Mouse (Mus musculus) stomach, postnatal 0 days (tissue): ENCODE measurements around the gene Dlg5. TPM values are rescaled to one million over a fixed set of nuclear protein-coding genes. Genes with fewer than 3 reads are reported as not detected.
A peak's percentile ranks its signal among the peaks of the same experiment; 100 is the strongest.

Experiments used
- ATAC-seq: fragments of 200-750 bp; cut with Nextera tagmentation; 2 replicates; pipeline ENCODE4 v1.8.0; 2017; ENCODE audit not compliant: low FRiP score, low TSS enrichment
- DNase-seq: peaks from one replicate; pipeline ENCODE4 v3.0.0-alpha.2; 2016; ENCODE audit warnings: low spot score
- H3K27ac ChIP-seq: fragments of 300-500 bp; sonication (generic); replicated peaks from 2 replicates; pipeline ENCODE4 v1.5.1; 2014; ENCODE audit warnings: mild to moderate bottlenecking, control low read depth
- H3K27me3 ChIP-seq: fragments of 300-500 bp; sonication (generic); 2 replicates; pipeline ENCODE4 v1.6.1; 2014; ENCODE audit warnings: low read length; ENCODE audit not compliant: control insufficient read depth, insufficient read depth
- H3K36me3 ChIP-seq: fragments of 300-500 bp; sonication (generic); 2 replicates; pipeline ENCODE4 v1.6.1; 2014; ENCODE audit warnings: low read length, mixed read lengths; ENCODE audit not compliant: control insufficient read depth, insufficient read depth
- H3K4me1 ChIP-seq: fragments of 300-500 bp; sonication (generic); replicated peaks from 2 replicates; pipeline ENCODE4 v1.6.1; 2014; ENCODE audit warnings: antibody characterized with exemption; ENCODE audit not compliant: control insufficient read depth, insufficient read depth
- H3K4me2 ChIP-seq: fragments of 300-500 bp; sonication (generic); replicated peaks from 2 replicates; pipeline ENCODE4 v1.6.1; 2014; ENCODE audit warnings: low read depth, mild to moderate bottlenecking, control low read depth, moderate library complexity
- H3K4me3 ChIP-seq: fragments of 300-500 bp; sonication (generic); 2 replicates; pipeline ENCODE4 v1.5.1; 2014; ENCODE audit warnings: low read depth, low read length, control low read depth
- H3K9ac ChIP-seq: fragments of 300-500 bp; sonication (generic); 2 replicates; pipeline ENCODE4 v1.6.1; 2014; ENCODE audit warnings: mild to moderate bottlenecking, low read length, control low read depth, mixed read lengths
- H3K9me3 ChIP-seq: fragments of 300-500 bp; sonication (generic); 2 replicates; pipeline ENCODE4 v1.6.1; 2016; ENCODE audit warnings: low read length; ENCODE audit not compliant: control insufficient read depth
- CTCF ChIP-seq: IDR thresholded peaks from 2 replicates; pipeline ENCODE4 v1.5.1; 2016; ENCODE audit warnings: antibody characterized with exemption, low read depth, mild to moderate bottlenecking, moderate library complexity
- EP300 ChIP-seq: optimal IDR thresholded peaks from 2 replicates; pipeline ENCODE3; 2016; ENCODE audit warnings: antibody characterized with exemption
- WGBS: fragments of 180-500 bp; shearing (Covaris S2); extraction: QIAGEN DNeasy Blood & Tissue Kit; methylation state at CpG from one replicate; pipeline ENCODE4 v1.1.7; 2014; 5-methylcytosine and 5-hydroxymethylcytosine counted together
- microRNA-seq: library from miRNA; unstranded; fragments of <30 nt; microRNA quantifications from one replicate; pipeline ENCODE4, GENCODE M21; 2016
- polyA plus RNA-seq: library from polyadenylated mRNA; unstranded; fragments of >200 nt; fragmentation: Nextera tagmentation; extraction: Ambion mirVana; gene quantifications from 2 replicates; pipeline ENCODE4 v1.2.1, GENCODE M21; 2015

The Dlg5 gene
- polyA plus RNA-seq, 1 experiment from 2014 or later: 3.8 TPM

- Histone ChIP-seq H3K27ac (no peak overlapping the region), H3K9me3 (no peaks in the 10 kb centered on the region)
These were observed 153.3 kb downstream of the Dlg5 start for GRCm38 (mm10) chr14:24092391-24092790.

DNA sequence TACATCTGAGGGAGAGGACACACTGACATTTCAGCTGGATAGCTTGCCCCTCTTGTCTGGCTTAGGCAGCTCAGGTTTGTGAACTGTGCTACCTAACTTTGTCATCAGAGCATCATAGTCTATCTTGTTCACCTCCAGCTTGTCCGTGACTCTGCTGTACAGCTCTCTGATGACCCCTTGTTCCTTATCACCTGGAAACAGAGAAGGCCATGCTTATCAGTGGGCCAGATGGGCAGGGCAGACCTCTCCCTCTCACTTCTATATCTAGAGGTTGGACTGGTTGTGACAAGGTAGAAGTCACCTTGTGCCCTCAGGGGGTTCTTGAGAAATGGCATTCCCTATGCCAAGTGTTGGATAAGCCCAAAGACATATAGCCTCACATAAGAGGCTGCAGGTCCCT, 154.9 kb downstream of the Dlg5 start:
- Histone ChIP-seq H3K9ac (no peak overlapping the region), H3K27me3 (no peaks in the 10 kb centered on the region), H3K4me1 (no peaks in the 10 kb centered on the region), H3K4me3 (no peak overlapping the region), H3K27ac (no peak overlapping the region), H3K36me3 (no peaks in the 10 kb centered on the region), H3K9me3 (no peaks in the 10 kb centered on the region), H3K4me2 (no peak overlapping the region)
- ATAC-seq: no peak
- TF ChIP-seq EP300 (no peak), CTCF (no peak)
- DNase-seq: no peak
- WGBS: 48% methylated on average over 1 of the region's 1 CpGs

More at GRCm38 (mm10) chr14:24092391-24092790, 153.3 kb downstream of the Dlg5 start:
- DNase-seq: no peak
- ATAC-seq: no peak
- no peak overlapping the region for H3K4me3 ChIP-seq
- no peaks in the 10 kb centered on the region for H3K36me3 ChIP-seq
- no peaks in the 10 kb centered on the region for H3K27me3 ChIP-seq
- H3K4me2 ChIP-seq: no peak overlapping the region
- 81% methylated on average over 3 of the region's 3 CpGs for WGBS
- no peak overlapping the region for H3K9ac ChIP-seq
- H3K4me1 ChIP-seq: no peaks in the 10 kb centered on the region
- TF ChIP-seq EP300: no peak
- TF ChIP-seq CTCF: no peak

DNA sequence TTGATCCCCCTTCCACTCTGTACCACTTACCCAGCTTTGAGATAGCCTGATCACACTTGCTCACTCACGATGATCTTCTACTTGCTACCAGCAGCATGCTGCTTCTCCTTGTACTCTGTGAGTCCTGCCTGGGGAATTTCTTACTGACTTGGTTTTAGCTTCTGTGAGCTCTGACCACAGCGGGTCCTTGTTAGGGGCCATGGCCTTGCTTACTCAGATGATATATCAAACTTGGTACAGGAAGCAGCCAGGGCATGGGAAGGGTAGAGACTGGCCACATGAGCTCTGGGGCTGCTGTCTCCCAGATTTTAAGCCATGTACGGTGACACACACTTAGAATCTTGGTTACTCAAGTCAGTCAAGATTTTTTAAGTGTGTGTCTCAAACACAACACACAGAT, 156.5 kb downstream of the Dlg5 start:
- WGBS: 85% methylated on average over 3 of the region's 3 CpGs
- Histone ChIP-seq H3K27me3 (no peaks in the 10 kb centered on the region), H3K36me3 (no peaks in the 10 kb centered on the region), H3K4me2 (no peak overlapping the region), H3K9me3 (no peaks in the 10 kb centered on the region), H3K27ac (no peak overlapping the region), H3K9ac (no peak overlapping the region), H3K4me1 (no peaks in the 10 kb centered on the region), H3K4me3 (no peak overlapping the region)
- TF ChIP-seq EP300: no peak
- no peak for TF ChIP-seq CTCF
- no peak for ATAC-seq
- DNase-seq: no peak

GRCm38 (mm10) chr14:24087430-24087829, 158.3 kb downstream of the Dlg5 start:
- Histone ChIP-seq H3K4me3 (no peak overlapping the region), H3K36me3 (no peaks in the 10 kb centered on the region), H3K4me1 (no peaks in the 10 kb centered on the region), H3K27me3 (no peaks in the 10 kb centered on the region), H3K9me3 (no peaks in the 10 kb centered on the region), H3K9ac (no peak overlapping the region), H3K4me2 (no peak overlapping the region), H3K27ac (no peak overlapping the region)
- WGBS: 83% methylated on average over 3 of the region's 3 CpGs
- DNase-seq (no peak), ATAC-seq (no peak)
- TF ChIP-seq CTCF (no peak), EP300 (no peak)

- DNase-seq: no peak
- 59% methylated on average over 5 of the region's 5 CpGs for WGBS
These were observed 159.2 kb downstream of the Dlg5 start for GRCm38 (mm10) chr14:24086481-24086880.

More at GRCm38 (mm10) chr14:24086481-24086880, 159.2 kb downstream of the Dlg5 start:
- Histone ChIP-seq H3K27ac (no peak overlapping the region), H3K36me3 (no peaks in the 10 kb centered on the region), H3K4me2 (no peak overlapping the region), H3K27me3 (no peaks in the 10 kb centered on the region), H3K9me3 (no peaks in the 10 kb centered on the region), H3K9ac (no peak overlapping the region), H3K4me3 (no peak overlapping the region), H3K4me1 (no peaks in the 10 kb centered on the region)
- TF ChIP-seq EP300: no peak
- ATAC-seq: peak; percentile 38; the same call in 1 of the 2 replicates

Small RNA genes within 50 kb of the gene (microRNA-seq; reads per million reads assigned to microRNA genes)
- not detected for gene Mir7210

Other genes starting within 250 kb of the Dlg5 start
- 9.1 and 13.3 TPM in 2 replicates for gene Kcnma1, start 231.4 kb downstream of the Dlg5 start, polyA plus RNA-seq
- gene E330034G19Rik, start 47.3 kb upstream of the Dlg5 start, polyA plus RNA-seq: not detected in 2 replicates
- gene Polr3a, start 241.1 kb upstream of the Dlg5 start, polyA plus RNA-seq: 6.3 and 7.0 TPM in 2 replicates
- gene Rps24, start 241.2 kb upstream of the Dlg5 start, polyA plus RNA-seq: 1,066 and 1,112 TPM in 2 replicates